Mouse (Mus musculus) lung, postnatal 25 days (tissue): ENCODE data around the gene Zdhhc5.
"Not testable (repeated sequence)": the region's sequence is repeated elsewhere in the genome, so short reads cannot be mapped to it uniquely, and the experiment has no call there.

ENCODE experiments used
- DNase-seq: peaks from one replicate; pipeline ENCODE4 v3.0.0; 2022; ENCODE audit warnings: low spot score

Gene Zdhhc5

DNA sequence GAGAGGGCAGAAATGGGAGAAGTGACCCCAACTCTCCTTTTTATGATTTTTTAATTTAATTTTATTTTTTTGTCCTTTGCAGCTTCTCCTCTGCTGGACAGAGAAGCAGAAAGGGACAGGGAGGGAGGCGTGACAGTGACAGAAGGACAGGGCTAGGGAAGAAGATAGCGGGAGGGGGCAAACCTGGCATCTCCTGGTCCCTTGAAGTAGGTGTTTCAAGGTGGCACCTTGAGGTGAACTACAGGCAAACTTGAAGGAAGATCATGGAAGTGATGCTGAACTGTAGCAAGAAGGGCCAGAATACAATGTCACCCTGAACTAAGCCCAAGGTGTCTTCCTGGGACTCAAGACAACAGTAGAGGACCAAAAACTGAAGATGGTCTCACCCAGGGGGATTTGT lies 19.9 kb upstream of the Zdhhc5 start:
- no peak for DNase-seq

GRCm38 (mm10) chr2:84734351-84734864 lies 19.4 kb upstream of the Zdhhc5 start:
- no peak for DNase-seq

- no peak for DNase-seq
These were observed 18.8 kb upstream of the Zdhhc5 start, which contains the start of gene Ypel4 for GRCm38 (mm10) chr2:84733579-84734300. Gene Ypel4 (plus strand): TSS chr2:84734058.

DNA sequence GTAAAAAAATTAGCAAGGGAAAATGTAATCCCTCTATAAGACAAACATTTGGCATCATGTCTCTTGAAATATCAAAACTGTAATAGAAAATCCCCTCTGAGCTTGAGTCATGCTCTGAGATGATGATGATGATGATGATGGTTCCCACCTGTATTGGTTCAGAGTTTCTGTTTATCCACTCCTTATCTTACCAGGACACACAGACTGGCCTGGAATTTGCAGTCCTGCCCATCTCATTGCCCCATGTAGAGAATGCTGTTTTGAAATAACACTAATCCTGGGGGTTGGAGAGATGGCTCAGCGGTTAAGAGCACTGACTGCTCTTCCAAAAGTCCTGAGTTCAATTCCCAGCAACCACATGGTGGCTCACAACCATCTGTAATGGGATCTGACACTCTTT lies 17.4 kb upstream of the Zdhhc5 start:
- DNase-seq: no peak

DNA sequence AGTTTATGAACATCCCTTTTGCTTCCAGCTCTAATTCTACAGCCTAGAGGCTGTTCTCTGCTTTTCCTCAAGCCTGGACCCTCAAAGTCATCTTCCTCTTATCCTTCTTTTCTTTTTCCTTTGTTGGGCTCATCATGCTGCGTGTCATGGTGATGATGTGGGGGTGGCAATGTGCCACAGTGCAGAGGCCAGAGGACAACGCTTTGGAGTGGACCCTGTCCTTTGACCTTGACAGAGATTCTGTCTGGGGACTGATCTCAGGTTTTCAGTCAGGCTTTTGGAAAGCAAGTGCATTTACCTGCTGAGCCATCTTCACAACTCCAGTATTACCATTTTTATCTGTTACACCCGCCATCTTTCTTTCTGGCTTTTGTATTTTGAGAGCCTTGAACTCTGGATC lies 16.2 kb upstream of the Zdhhc5 start:
- no peak for DNase-seq

- not testable (repeated sequence) for DNase-seq
These were observed 13.2 kb upstream of the Zdhhc5 start for GRCm38 (mm10) chr2:84728191-84728590.

- peak; percentile 98 for DNase-seq
These were observed 12.3 kb upstream of the Zdhhc5 start, which contains the start of gene Clp1 for GRCm38 (mm10) chr2:84727172-84727858. Gene Clp1 (minus strand): TSS chr2:84727350.

DNA sequence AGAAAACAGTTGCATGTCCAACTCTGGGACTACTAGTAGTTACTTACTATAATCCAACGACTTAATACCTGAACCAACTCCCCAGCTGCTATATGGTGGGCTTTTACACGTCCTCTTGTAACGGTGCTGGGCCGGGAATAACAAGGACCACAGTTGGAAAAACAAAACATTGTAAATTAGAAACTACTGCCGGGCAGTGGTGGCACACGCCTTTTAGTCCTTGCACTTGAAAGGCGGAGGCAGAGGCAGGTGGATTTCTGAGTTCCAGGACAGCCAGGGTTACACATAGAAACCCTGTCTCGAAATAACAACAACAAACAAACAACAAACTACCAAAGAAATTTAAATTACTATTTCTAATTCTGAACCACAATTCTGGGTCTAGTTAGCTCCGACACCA lies 11.7 kb upstream of the Zdhhc5 start:
- DNase-seq: no peak

GRCm38 (mm10) chr2:84725770-84726169 lies 10.8 kb upstream of the Zdhhc5 start:
- no peak for DNase-seq

DNA sequence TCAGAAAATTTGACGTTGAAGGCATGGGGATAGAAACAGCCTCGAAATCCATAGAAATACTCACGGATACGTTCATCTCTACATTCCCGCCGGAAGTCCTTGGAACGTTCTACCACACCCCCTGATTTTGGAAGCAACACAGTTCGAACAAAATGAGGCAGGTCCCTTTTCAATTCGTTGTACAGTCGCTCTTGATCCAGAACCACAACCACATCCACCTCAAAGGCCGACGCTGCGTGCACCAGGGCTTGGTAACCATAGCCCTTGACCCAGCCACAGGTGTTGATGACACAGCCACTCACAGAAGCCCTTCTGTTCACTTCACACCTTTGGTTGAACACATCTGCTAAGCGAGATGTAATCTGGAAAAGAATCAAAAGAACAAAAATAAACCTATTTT lies 8.9 kb upstream of the Zdhhc5 start:
- no peak for DNase-seq

DNA sequence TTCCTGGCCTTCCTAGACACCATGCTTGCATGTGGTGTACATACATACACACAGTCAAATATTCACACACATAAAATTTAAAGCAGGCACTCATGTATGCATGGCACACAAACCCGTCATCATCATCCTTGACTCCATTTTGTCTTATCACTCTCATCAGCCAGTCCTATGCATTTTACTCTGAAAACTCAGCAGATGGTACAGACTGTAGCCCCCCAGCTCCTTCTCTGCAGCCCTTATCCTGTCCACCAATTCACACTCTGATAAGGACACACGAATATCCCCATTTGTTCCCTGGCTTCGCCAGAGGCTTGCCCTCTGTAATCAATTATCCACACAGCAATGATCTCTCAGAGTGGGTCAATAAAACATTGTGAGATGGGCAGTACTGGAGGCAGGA lies 6.2 kb upstream of the Zdhhc5 start:
- no peak for DNase-seq

- DNase-seq: no peak
These were observed 5.7 kb upstream of the Zdhhc5 start for GRCm38 (mm10) chr2:84720718-84721117.

- no peak for DNase-seq
These were observed 2.4 kb upstream of the Zdhhc5 start for GRCm38 (mm10) chr2:84717357-84717756.

DNA sequence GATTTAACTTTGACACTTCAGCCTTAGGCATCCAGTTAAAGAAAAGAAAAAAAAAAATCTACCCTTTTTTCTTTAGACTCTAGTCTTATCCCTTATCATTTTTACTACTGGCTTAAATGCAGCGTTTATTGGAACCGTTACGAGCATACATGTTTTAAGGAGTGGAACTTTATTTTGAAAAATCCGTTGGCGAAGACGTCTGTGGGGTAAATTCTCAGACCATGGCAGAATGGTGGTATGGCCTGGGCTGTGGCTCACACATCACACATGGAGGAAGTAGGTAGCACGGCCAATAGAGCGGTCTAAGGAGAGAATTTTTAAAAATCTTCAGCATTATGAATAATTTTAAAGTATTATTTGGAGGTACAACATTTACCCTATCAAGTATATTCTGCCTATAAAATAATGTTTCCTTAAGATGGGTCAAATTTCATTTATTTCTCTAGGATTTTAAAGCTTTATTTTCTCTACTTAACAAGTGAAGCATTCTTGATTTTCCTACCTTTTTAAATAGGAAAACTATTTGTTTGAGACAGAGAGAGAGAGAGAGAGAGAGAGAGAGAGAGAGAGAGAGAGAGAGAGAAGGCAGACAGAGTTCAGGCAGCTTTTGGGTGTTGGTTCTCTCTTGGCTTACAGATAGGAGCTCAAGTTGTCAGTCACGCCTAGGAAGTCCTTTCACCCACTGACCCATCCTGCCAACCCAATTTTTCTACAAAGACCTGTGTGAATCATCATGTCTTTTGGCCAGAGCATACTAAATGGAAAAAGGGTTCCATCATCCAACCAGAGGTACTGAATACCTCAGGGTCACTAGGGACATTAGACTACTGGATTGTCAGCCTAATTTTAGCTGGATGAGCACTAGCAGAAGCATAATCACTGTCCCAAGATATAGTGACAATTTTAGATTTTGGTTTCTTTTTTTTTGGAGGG lies 1.7 kb upstream of the Zdhhc5 start:
- no peak for DNase-seq

DNA sequence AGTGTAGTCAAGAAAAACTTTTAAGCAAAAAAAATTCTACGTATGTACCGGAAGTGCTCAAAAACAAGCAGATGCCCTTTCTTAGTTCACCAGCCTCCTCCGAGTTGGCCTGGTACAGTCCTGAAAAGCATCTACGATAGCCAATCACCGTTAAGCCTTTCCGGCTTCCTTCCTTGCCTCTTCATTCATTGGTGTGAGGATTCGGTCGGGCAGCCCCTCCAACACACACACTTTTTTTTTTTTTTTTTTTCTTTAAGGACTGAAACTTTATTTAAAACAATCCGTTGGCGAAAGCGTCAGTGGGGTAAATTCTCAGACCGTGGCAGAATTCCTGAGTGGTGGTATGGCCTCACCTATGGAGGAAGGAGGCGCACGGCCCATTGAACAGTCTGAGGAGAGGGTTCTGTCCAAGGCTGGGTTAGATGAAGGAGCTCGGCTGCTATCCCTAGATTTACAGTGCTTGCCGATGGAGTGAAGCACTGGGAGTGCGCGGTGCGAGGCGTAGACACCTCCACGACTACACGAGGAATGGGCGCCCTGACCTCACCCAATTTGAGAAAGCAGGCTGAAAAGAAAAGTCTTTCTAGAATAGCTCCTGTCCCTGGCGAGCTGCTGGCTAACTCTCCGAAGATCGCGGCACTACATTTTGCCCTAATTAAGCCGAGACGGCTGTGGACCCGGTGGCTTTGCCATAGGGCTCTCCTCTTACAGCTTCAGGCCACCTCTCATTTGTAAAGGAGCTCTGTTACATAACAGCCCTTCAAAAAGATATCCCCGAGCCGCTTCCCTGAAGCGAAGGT lies 782 bp upstream of the Zdhhc5 start:
- peak; percentile 96 for DNase-seq

DNA sequence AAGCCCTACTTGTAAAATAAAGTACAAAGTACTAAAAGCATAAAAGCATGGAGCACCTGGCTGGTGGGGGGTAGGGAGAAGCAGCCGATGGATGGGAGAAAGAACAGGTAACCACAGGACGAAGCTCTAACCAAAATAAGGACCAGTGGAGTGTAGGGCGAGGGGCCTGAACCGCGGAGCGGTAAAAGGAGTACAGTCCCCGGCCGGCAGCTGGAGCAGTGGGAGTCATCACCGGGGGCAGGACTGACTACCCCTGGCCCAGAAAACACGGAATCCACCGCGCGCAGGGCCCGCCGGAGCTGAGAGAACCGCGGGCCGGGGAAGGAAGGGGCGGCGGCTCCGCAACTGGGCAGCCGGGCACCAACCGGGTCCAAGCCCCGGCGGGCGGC lies 564 bp downstream of the Zdhhc5 start:
- no peak for DNase-seq

- no peak for DNase-seq
These were observed 3.1 kb downstream of the Zdhhc5 start for GRCm38 (mm10) chr2:84711898-84712297.

DNA sequence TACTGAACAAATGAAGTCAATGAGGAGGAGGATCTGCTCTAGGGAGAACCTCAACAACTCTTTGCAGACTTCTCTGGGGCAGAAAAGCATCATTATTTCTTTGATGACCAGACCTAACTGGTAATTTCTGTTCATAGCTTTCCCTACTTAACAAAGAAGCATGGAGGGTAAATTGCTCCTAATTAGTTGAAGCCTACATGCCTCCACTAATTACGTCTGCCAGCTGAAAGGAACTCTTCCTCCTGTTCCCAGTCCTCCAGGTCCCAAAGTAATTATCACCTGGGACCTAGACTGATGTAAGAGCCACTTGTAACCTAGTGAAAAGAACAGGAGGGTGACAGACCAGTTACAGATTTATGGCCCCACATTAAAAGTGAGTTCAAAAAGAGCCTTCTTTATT lies 7.5 kb downstream of the Zdhhc5 start:
- DNase-seq: no peak

- no peak for DNase-seq
These were observed 9.7 kb downstream of the Zdhhc5 start for GRCm38 (mm10) chr2:84705295-84705694.

GRCm38 (mm10) chr2:84704329-84704728 lies 10.7 kb downstream of the Zdhhc5 start:
- DNase-seq: no peak

DNA sequence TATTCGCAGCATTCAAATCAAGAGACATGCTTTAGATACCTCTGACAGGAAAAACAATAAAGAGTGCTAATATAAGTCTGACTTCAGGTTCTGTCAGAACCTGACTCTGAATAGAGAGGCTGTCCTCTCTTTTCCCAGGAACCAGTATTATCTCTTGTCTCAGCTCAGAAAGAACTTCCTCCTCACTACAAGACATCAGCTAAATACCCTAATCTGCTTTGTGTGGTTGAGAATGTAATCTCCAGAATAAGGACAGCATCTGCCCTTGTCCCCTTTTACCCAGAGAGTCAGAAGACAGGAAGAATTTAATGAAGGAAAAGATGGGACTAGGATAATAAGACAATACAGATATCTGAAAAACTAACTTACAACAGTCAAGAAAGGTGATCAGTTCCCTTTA lies 11.5 kb downstream of the Zdhhc5 start:
- DNase-seq: no peak
